Mouse (Mus musculus): ENCODE results near the gene Lcn2.
"Not testable (repeated sequence)": the region's sequence is repeated elsewhere in the genome, so short reads cannot be mapped to it uniquely, and the experiment has no call there.

The Lcn2 gene

DNA sequence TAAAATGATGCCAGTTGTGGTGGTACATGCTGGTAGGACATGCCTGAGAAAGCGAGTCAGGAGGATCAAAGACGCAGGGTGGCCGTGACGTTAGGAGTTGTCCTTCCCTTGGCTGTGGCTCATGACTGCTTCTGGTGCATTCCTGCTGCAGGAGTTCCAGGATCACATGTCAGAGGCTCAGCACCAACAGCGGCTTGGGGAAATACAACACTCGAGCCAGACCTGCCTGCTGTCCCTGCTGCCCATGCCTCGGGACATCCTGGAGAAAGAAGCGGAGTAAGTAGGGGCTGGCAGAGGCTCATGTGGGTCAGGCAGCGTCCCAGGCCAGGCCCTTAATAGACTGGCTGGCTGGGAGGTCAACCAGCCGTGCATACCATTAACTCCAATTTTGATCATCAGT is 13.9 kb downstream of the Lcn2 start:
- in situ Hi-C loops (cut with MboI, MseI) = no loop called here

DNA sequence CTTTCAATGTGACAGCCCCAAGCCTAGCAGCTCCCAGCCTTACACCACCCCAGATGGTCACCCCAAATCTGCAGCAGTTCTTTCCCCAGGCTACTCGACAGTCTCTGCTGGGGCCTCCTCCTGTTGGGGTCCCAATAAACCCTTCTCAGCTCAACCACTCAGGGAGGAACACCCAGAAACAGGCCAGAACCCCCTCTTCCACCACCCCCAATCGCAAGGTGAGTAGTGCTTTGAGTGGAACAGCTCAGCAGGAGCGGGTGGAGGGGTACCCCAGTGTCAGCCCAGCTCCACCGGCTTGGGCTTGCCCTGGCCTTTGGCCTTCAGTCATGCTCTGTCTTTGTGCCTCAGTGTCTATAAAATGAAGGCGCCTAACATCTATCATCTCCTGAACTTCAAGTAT is 20.7 kb downstream of the Lcn2 start:
- in situ Hi-C loops (cut with MboI, MseI) = no loop called here

DNA sequence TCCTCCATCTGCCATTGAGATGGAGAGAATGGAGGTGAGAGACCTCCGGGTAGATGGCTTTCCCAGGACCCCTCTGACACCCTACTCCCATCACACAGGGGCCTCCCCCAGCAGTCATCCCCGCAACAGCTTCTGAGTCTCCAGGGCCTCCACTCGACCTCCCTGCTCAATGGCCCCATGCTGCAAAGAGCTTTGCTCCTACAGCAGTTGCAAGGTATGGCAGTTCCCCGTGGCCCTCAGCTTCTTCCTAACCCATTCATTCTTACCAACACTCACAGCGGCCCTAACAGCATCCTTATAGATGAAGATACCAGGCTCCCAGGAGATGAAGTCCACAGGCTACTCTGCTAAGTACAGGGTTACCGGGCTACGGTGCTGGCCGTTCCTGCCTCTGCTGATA is 23.9 kb downstream of the Lcn2 start:
- in situ Hi-C loops (cut with MboI, MseI) = no loop called here

DNA sequence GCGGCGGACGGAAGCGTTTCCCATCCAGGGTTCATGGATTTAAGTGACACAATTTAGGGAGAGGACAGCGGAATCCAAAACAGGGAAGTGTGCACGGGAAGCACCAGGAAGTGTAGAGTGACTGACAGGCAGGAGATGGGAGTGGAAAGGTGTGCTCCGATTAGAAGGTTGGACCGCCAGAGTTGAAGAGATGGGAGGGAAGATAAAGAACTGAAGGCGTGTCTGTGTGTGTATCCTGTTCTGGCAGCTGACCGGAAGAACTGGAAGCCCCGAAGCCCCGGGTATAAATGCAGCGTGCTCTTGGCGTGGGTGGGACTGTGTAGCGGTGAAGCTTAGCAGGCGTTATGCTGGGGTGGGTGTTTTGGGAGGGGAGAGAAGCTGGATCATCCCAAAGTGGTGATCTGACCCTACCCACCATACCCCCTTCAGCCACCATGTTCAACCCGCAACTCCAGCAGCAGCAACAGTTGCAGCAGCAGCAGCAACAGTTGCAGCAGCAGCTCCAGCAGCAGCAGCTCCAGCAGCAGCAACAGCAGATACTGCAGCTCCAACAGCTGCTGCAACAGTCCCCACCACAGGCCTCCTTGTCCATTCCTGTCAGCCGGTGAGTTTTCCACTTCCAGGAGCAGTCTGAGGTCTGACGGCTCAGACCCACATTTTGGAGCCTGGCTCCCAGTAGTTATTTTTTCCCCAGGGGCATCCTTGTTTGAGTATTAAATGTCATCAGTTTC is 24.5 kb downstream of the Lcn2 start:
- in situ Hi-C loops (cut with MboI, MseI) = no loop called here

DNA sequence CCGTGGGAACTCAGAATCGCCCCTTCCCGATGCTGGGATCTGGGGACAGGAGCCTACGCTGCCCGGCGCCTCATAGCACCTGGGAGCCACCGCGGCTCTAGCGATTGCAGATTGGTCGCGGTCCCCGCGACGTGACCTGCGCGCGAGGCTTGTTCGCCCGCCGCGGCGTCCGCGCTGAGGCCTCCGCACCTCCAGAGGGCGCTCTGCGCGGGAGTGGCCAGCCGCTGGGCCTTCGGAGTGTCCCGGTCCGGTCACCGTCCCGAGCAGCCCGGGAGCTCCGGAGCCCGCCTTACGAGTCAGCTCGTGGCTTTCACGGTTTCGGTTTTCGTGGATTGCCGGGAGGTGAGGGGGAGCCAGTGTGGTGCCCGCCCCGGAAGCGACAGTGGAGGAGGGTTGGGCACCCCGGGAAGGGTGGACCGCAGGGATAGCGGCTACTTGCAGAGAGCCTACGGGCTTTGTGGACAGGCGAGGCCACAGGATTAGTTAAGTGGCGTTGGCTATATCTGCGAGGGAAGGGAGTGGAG is 25.2 kb downstream of the Lcn2 start:
- in situ Hi-C loops (cut with MboI, MseI) = no loop called here

DNA sequence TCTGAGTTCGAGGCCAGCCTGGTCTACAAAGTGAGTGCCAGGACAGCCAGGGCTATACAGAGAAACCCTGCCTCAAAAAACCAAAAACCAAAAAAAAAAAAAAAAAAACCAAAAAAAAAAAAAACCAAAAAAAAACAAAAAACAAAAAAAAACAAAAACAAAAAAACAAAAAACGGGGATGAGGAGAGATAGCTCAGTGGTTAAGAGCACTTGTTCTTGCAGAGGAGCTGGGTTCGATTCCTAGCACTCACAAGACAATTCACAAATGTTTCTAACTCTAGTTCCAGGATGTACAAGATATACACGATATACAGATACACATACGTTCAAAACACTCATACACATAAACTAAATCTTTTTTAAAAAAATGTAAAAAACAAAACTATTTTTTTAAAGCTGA is 25.8 kb downstream of the Lcn2 start:
- in situ Hi-C loops (cut with MboI, MseI) = not testable (repeated sequence)

DNA sequence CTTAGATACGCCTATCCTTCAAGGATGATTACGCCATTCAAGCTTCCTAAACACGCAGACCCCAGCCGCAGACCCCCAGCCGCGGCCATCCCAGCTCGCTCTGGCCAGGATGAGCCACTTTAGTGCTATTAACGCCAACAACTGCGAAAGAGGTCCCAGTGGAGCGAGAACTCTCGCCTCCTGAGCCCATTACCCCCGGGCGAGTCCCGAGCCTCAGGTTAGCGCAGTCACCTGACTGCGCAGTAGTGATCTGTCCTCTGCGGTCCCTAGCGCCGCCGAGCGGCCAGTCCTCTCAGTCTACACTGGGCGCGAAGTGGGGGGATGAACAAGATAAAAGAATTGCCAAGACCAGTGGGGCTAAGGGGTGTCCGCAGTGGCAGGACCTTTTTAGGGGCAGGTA is 26.6 kb downstream of the Lcn2 start:
- in situ Hi-C loops (cut with MboI, MseI) = no loop called here

DNA sequence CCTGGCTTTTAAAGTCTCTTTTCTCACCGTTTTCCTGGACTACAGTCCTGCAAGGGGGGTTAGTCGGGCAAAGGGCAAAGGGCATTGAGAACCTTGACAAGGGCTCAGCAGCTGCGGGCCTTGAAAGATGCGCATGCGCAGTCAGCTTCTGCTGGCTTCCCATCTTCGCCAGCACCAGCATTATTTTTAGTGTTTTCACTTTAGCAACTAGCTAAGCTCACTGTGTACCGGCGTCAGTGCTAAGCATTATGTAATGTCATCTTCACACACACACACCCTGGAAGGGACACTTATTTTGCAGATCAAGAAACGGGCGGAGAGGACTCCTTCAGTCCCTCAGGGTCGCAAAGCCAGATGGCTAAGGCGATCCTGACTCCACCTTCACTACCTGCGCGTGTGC is 27.3 kb downstream of the Lcn2 start:
- in situ Hi-C loops (cut with MboI, MseI) = no loop called here

DNA sequence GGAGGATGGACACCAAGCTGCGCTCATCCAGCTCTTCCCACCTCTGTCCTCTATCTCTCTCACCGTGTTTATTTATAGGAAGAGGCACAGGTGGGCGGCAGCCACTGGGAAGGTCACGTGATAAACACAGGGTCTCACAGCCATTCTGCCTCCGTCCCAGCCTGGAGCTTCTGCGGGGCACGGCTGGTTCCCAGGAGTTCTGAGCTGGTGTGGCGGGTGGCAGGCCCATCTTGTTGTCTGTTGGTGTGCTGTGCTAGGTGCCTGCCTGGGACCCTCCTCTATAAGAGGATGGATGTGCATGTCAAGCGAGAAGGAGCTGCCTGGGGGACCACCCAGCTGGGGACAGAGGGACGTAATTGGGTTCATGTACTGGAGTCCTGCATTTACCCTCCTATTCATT is 29.7 kb downstream of the Lcn2 start:
- in situ Hi-C loops (cut with MboI, MseI) = no loop called here

DNA sequence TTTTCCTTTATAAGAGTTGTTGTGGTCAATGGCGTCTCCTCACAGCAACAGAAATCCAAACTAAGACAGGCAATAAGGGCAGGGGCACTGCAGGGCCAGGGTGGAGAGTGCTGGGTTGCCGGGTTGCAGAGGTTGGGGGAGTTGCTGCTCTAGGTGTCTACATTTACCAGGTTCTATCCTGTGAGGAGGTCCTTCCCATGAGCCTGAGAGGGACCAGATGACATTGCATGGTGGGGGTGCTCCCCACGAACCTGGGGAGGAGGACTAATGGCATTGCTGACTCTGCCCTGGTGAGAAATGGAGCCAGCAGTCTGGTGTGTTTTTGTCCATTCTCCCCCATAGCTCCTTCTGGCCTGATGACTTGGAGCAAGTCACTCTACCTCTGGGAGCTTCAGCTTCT is 30.3 kb downstream of the Lcn2 start:
- in situ Hi-C loops (cut with MboI, MseI) = no loop called here

DNA sequence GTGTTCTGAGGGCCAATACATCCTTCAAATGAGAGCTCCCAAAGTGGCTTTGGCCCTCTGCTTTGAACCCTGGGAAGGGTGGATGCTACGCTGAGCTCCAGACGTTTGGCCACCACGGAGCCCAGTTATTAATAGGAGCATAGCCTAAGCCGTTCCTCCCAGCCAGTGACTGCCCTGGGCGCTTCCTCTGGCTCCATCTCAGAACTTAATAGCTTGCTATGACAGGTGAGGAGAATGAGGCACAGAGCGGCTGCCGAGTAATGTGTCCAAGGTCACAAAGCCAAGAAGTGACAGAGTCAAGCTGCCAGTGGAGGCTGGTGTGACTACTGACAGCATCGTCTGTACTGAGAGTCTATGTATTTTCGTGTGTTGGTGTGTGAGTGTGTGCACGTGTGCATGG is 31.8 kb downstream of the Lcn2 start:
- in situ Hi-C loops (cut with MboI, MseI) = no loop called here

DNA sequence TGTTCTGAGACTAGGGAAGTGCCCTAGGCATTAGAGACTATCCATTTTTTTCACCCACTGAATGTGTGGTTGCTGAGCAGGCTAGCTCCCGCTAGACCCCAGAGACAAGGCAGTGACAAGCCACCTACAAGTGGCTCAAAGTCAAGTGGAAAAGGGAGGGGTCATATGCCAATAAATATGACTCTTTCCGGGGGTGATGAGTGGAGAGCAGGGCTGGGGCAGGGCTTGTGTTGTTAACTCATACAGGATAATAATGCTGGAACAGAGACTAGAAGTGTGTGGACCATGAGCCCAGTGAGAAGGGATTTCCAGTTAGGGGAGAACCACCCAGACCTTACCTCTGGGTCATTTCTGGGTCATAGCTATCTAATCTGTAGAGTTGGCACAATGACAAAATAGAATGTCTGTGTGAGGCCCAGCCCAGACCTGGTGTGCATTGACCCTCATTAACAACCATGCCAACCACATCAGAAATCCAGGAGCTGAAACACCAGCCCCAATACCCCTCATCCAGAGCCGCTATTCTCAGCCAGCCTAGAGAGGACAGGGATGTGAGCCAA is 33.6 kb downstream of the Lcn2 start:
- in situ Hi-C loops (cut with MboI, MseI) = no loop called here

DNA sequence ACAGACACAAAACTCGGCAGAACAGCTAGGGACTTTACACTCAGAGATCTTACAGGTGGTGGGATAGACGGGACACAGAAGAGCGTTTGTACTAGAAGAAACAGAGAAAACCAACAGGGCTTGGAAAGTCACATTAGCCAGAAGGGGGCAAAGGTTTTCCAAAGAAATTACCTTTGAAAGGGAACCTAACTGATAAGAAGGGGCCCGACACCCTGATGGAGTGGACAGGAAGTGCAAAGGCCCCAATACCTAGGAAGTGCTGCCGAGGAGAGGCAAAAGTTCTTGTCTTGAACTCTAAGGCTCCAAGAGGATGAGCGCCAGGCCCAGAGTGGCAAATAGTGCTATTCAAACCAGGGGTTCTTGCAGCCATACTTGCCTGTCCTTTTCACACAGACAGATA is 34.2 kb downstream of the Lcn2 start:
- in situ Hi-C loops (cut with MboI, MseI) = no loop called here

DNA sequence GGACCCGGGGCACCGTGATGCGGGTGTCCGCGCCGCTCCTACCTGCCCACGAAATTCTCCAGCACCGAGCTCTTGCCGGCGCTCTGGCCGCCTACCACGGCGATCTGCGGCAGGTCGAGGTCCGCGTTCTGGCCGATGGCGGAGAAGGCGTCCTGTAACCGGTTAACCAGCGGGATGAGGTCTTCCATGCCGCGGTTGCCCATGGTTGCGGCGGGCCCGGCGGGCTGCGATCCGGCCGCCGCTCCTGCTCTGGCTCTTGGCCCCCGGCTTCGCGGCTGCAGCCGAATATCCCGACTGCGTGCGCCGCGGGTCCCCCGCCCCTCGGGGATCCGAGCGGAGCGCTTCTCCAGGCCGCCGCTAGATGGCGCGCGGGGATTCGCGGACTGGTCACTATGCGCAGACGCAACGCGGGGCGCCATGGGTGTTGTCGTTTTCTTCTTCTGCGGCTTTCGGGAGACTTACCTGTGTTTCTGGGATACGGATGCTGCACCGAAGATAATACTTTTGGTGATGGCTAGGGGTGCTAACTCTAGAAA is 35.0 kb downstream of the Lcn2 start, which contains the start of gene Dnm1:
Gene Dnm1 (minus strand): TSS at position 332 of the 536 bp plus-strand sequence.
- in situ Hi-C loops (cut with MboI, MseI) = no loop called here

DNA sequence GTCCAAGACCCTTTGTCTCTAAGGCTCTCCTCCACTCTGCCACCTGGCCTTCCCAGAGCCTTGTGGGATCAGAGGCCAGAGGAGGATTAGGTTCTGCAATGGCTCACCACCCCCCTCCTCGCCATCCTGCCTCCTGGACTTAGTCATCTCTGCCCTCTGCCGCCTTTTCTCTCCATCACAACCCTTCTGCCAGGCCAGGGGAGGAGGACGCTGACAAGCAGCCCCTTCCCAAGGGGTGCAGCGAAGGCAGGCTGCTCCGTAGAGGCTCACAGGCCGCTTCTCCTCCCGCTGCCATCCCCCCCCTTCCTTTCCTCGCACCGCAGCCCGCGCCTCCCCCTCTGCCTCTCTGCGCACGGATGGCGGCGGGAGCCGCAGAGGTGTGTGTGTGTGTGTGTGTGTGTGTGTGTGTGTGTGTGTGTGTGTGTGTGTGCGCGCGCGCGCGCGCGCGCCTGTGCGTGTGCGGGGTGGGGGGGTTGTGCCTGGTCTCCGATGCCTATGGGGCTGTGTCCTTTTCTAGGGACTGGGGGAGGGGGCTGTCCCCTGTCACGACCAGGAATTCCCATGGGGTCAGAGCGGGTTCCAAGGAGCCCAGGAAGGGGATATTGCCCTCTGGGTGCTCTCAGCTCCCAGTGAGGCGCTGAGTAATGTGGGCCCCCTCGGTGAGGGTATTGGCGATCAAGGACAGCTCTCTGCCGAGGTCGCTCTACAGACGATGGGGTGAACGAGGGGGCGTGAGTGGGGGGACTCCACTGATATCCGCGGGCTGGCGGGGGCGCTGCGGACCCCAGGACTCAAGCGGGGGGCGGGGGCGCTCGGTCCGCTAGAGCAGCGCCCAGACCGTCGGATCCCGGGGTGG is 35.7 kb downstream of the Lcn2 start, which contains the start of gene Ciz1:
Gene Ciz1 (plus strand): TSS at position 177 of the 856 bp plus-strand sequence.
- in situ Hi-C loops (cut with MboI, MseI) = no loop called here

DNA sequence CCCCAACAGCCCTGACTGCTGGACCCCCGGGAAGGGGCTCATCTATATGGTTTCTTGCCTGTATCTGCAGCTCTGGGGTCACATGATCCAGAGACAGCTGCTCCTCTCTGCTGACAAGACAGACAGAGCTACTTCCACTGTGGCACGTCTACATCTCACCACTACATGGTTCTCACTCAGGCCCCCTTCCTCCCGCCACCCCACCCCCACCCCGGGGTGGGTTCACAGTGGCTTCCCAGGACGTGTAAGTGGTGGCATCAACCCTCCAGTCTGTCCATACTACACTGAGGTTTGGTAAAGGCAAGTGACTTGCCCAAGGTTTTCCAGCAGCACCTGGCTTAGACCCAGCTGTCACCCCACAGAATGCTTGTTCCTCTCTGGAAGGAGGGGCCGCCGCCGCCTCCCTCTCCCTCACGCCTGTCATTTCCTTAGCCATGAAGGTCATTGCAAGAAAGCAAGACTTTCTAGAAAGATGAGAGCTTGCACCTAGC is 36.5 kb downstream of the Lcn2 start:
- in situ Hi-C loops (cut with MboI, MseI) = no loop called here

DNA sequence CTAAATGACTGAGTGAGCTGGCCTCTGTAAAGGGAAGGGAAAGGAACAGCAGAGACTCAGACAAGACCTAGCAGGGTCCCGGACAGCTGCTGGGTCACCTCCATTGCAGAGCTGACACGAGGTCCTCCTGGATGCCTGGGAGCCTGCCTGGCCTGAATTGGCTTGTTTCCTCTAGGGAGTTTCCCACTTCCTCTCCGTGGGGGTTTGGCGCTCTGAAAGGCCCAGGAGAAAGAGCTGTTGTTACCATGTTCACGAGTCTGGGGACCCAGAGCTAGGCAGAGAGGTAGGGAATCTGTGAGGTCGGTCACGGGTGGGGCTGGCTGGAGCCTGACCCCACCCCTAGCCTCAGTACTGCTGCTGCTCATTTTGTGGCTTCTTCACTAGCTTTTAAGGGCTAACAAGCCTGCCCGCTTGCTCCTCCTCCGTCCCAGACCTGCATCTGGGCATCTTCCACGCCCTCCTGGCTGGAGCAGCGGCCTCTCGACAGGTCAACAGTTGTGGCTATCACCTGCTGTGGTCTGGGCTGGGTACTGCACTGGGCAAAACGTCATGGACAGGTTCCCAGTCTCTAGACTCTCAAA is 37.5 kb downstream of the Lcn2 start:
- in situ Hi-C loops (cut with MboI, MseI) = no loop called here

DNA sequence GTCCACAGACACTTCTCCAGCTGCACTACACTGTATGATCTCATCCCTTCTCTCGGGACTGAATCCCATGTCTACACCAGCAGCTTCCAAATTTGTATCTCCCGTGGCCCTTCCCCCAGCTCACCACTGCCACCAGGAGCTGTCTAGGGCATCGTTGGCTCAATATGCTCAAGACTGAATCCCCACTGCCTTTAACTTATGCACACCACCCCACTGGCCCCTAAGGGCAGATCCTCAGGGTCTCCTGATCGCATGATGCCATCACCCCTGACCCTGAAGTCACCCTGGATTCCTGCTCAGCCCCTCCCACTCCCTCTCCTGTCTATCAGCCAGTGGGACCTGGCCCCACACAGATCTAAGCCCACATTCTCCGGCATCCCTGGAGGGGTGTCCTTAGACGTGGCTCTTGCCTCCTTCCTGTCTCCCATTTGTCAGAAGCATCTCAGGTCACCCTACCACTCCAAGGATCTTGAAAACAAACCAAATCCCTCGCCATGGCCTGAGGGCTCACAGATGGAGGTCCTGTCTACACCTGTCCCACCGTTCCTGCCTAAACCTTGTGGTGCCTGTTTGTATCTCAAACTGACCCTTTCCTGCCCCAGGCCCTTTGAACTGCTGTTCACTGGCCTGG is 38.3 kb downstream of the Lcn2 start:
- in situ Hi-C loops (cut with MboI, MseI) = no loop called here

DNA sequence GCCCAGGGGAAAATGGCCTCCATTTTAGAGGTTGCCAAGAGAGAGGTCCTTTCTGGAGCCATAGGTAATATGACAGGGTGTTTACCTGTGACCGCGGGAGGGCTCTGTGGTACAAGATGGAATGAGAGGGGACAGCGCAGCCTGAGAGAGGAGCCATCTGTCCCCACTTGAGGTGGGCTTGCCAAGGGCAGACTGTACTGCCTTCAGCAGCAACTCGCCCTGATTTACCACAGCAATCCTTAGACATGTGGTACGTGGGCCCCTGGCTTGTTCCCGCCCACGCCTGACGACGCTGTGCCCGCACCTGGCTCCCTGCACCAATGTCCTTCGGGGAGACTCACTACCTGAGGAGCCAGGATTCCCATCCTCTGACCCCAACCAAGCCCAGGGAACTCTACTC is 39.7 kb downstream of the Lcn2 start:
- in situ Hi-C loops (cut with MboI, MseI) = no loop called here

DNA sequence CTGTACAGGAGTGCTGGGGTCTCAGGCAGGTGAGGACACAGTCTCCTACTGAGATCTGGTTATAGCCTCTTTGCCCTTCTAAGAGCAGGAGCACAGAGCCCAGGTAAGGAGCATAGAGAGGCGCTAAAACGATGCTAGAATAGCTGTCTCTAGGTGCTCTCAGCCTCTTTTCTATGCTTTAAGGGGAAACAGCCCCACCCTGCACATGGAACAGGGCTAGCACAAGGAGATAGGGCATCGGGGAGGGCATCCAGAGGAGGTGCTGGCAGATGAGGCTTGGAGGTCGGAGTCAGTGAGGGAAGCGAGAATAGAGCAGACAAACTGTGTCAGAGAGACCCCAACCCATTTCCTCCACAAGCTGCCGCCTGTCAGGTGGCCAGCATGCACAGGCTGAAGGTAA is 41.0 kb downstream of the Lcn2 start:
- in situ Hi-C loops (cut with MboI, MseI) = no loop called here

Data from T-helper 1 cell (primary cell).